26 mouse cellular contexts compared by ENCODE assay signal in genomic region chr17:45398021-45398420, GRCm38 (mm10).
"Had no signal": no experiment of that assay in that cellular context is flagged by ENCODE, and none has a peak within 500 bp of the region (broad histone marks: within the 10 kb centered on the region; RNA-seq: fewer than 3 reads in every experiment).

No protein-coding gene starts in this region.

- H3K4me3 ChIP-seq: embryonic facial prominence, embryonic 10.5 days; embryonic facial prominence, embryonic 12.5 days; embryonic facial prominence, embryonic 13.5 days; embryonic facial prominence, embryonic 15.5 days; erythroblast, embryonic 14.5 days; forebrain, embryonic 10.5 days; forebrain, embryonic 12.5 days; forebrain, embryonic 13.5 days; forebrain, embryonic 15.5 days; gastrocnemius, adult 2 months; heart, adult 2 months had no signal

- H3K27ac ChIP-seq: embryonic facial prominence, embryonic 10.5 days; embryonic facial prominence, embryonic 12.5 days; embryonic facial prominence, embryonic 13.5 days; embryonic facial prominence, embryonic 15.5 days; forebrain, embryonic 10.5 days; forebrain, embryonic 12.5 days; forebrain, embryonic 13.5 days; forebrain, embryonic 15.5 days; gastrocnemius, adult 2 months; heart, adult 2 months had no signal

- DNase-seq: cerebellum, adult 2 months; cerebellum, adult 8-10 months; cerebellum, adult 9-10 months; cerebellum, adult 9-11 months; cerebellum, postnatal 10 days; cerebellum, postnatal 14 days; cerebellum, postnatal 25 days; cerebellum, postnatal 36 days; embryo, embryonic 11 days; forebrain, postnatal 0 days; gastrocnemius, adult 2 months; gastrocnemius, postnatal 10 days; gastrocnemius, postnatal 14 days; gastrocnemius, postnatal 25 days; gastrocnemius, postnatal 36 days; heart, adult 18-20 months; heart, adult 2 months had no signal

- H3K4me1 ChIP-seq: forebrain, embryonic 10.5 days; forebrain, embryonic 13.5 days had no signal

- H3K27me3 ChIP-seq: embryonic facial prominence, embryonic 12.5 days; embryonic facial prominence, embryonic 13.5 days; embryonic facial prominence, embryonic 15.5 days; forebrain, embryonic 12.5 days; forebrain, embryonic 13.5 days; forebrain, embryonic 15.5 days had no signal
